In the genomic region with DNA sequence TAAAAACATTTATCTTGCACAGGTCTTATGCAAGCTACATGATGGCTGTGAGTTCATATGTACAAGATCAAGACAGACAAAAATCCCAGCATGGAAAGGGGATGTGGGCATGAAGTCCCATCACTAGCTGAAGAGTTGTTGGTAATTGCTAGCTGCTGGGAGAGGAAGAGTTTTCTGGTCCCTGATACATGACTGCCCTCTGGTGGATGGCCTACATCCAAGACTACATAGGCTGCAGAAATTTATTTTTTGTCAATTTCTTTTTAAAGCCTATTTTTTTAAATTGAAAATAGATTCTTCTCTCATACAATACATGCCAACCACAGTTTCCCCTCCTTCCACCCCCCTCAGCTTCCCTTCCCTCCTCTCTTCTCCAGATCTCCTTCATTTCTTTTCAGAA, we compare ENCODE assay signal across 9 mouse cellular contexts. TPM values are rescaled to one million over a fixed set of nuclear protein-coding genes. Genes with fewer than 3 reads are reported as not detected.
DNase-seq lines count a peak whose midpoint lies in the region; ATAC-seq and TF ChIP-seq lines count a peak whose summit lies in the region.
"Had no signal": no experiment of that assay in that cellular context is flagged by ENCODE, and none has a peak within 500 bp of the region (broad histone marks: within the 10 kb centered on the region; RNA-seq: fewer than 3 reads in every experiment).

No protein-coding gene starts in this region.

- H3K9me3 ChIP-seq in lung, postnatal 0 days (ENCODE audit: low read length) = no peaks in the 10 kb centered on the region

- no peak overlapping the region for H3K4me3 ChIP-seq in lung, postnatal 0 days (ENCODE audit: low read depth, low read length)
- no peak overlapping the region for H3K4me3 ChIP-seq in lung, adult 2 months (replicated peaks; ENCODE audit: extremely low read depth, low read depth, low read length)

- TF ChIP-seq CTCF in lung, postnatal 0 days (IDR thresholded peaks at IDR 0.05) = peak; percentile 55
- no peak for TF ChIP-seq CTCF in lung, adult 2 months (IDR thresholded peaks at IDR 0.05; ENCODE audit: insufficient read depth, low read length)

- no peak for ATAC-seq in lung, postnatal 0 days
- no peak for ATAC-seq in granulocyte monocyte progenitor cell, adult 5-6 weeks (replicated peaks; ENCODE audit: poor library complexity, severe bottlenecking)
- no peak for ATAC-seq in inflammation-experienced regulatory T-cells, adult 6 months

- H3K36me3 ChIP-seq in lung, postnatal 0 days (ENCODE audit: insufficient read depth, low read length) = no peaks in the 10 kb centered on the region

- peak; percentile 21 for DNase-seq in gastrocnemius, postnatal 10 days
- no peak for DNase-seq in gastrocnemius, postnatal 36 days
- peak; percentile 21 for DNase-seq in lung, postnatal 0 days (ENCODE audit: low spot score)
- DNase-seq in lung, adult 2 months = no peak
- peak; percentile 34 to 46 for DNase-seq in cerebellum, adult 18-20 months
- DNase-seq in left cerebral cortex, postnatal 25 days (ENCODE audit: low spot score in 2 of 2) = peak; percentile 28 to 39

- H3K27ac ChIP-seq in lung, postnatal 0 days (ENCODE audit: low read length) = no peak overlapping the region

- H3K9ac ChIP-seq in lung, postnatal 0 days (replicated peaks; ENCODE audit: low read depth) = no peak overlapping the region

- H3K27me3 ChIP-seq in lung, postnatal 0 days (replicated peaks; ENCODE audit: insufficient read depth, low read length) = no peaks in the 10 kb centered on the region

- H3K4me2 ChIP-seq in lung, postnatal 0 days (replicated peaks; ENCODE audit: low read depth, low read length) = no peak overlapping the region

- TF ChIP-seq POLR2A in lung, adult 2 months (IDR thresholded peaks at IDR 0.05; ENCODE audit: borderline replicate concordance, extremely low read depth, low read depth, low read length) = no peak

- H3K4me1 ChIP-seq in lung, postnatal 0 days (ENCODE audit: insufficient read depth, low read depth, low read length) = no peaks in the 10 kb centered on the region
- no peaks in the 10 kb centered on the region for H3K4me1 ChIP-seq in lung, adult 2 months (ENCODE audit: control insufficient read depth, insufficient read depth, low read length)

- intact Hi-C loops in gastrocnemius, postnatal 36 days (cut with DNase I) = loop anchor here (5.0 kb wide), 2 partner anchors 36 to 104 kb away; a partner anchor contains a TSS
- intact Hi-C loops in left cerebral cortex, postnatal 25 days (cut with DNase I) = loop anchor here (5.0 kb wide), 1 partner anchor 36 kb away; a partner anchor contains a TSS

- TF ChIP-seq EP300 in lung, postnatal 0 days (IDR thresholded peaks at IDR 0.05) = no peak

RNA-seq across cellular contexts. Expression of a gene that starts 19.2 kb away (rescaled TPM):
- 1 to 10 TPM; 4.4 to 6.3 TPM for total RNA-seq in gastrocnemius, postnatal 10 days (2021)
- total RNA-seq in gastrocnemius, postnatal 36 days (2021) = 1 to 10 TPM; 2.6 to 3.8 TPM
- polyA plus RNA-seq in lung, postnatal 0 days (2015; fragmentation: Nextera tagmentation; extraction: Ambion mirVana) = 6.7 and 8.4 TPM in 2 replicates
- polyA plus RNA-seq in lung, adult 2 months (2012; rRNA removed) = 0.89 and 2.4 TPM in 2 replicates
- 10 to 100 TPM; 29.2 to 32.7 TPM for total RNA-seq in left cerebral cortex, postnatal 25 days (2021)
- total RNA-seq in granulocyte monocyte progenitor cell, adult 5-6 weeks (2014; fragmentation: Nextera tagmentation) = 4.1 and 5.9 TPM in 2 replicates
- total RNA-seq in granulocyte monocyte progenitor cell, adult 5-6 weeks (2017) = 6.2 and 11.5 TPM in 2 replicates
- polyA plus RNA-seq in inflammation-experienced regulatory T-cells, adult 6 months (2017; shearing (Covaris generic)) = 10 to 100 TPM in 2 of 3 experiments, 1 to 10 TPM in 1; 9.6 to 19.9 (median 15.4) TPM

RNA-seq across cellular contexts. Expression of a gene that starts 19.2 kb away (rescaled TPM):
- total RNA-seq in gastrocnemius, postnatal 10 days (2021) = 10 to 100 TPM; 22.0 to 29.1 TPM
- 10 to 100 TPM; 13.7 to 16.2 TPM for total RNA-seq in gastrocnemius, postnatal 36 days (2021)
- 11.5 and 14.7 TPM in 2 replicates for polyA plus RNA-seq in lung, postnatal 0 days (2015; fragmentation: Nextera tagmentation; extraction: Ambion mirVana)
- polyA plus RNA-seq in lung, adult 2 months (2012; rRNA removed) = 13.3 TPM in 2 replicates
- total RNA-seq in left cerebral cortex, postnatal 25 days (2021) = 100 to 1,000 TPM; 334 to 352 TPM
- total RNA-seq in granulocyte monocyte progenitor cell, adult 5-6 weeks (2014; fragmentation: Nextera tagmentation) = 19.2 and 19.8 TPM in 2 replicates
- 18.7 and 30.1 TPM in 2 replicates for total RNA-seq in granulocyte monocyte progenitor cell, adult 5-6 weeks (2017)
- polyA plus RNA-seq in inflammation-experienced regulatory T-cells, adult 6 months (2017; shearing (Covaris generic)) = 10 to 100 TPM; 14.9 to 21.5 (median 20.9) TPM

RNA-seq across cellular contexts. Expression of a gene that starts 35.7 kb away (rescaled TPM):
- 10 to 100 TPM; 18.7 to 21.9 TPM for total RNA-seq in gastrocnemius, postnatal 10 days (2021)
- total RNA-seq in gastrocnemius, postnatal 36 days (2021) = 1 to 10 TPM; 2.3 to 5.3 TPM
- 17.0 and 20.7 TPM in 2 replicates for polyA plus RNA-seq in lung, postnatal 0 days (2015; fragmentation: Nextera tagmentation; extraction: Ambion mirVana)
- 2.6 TPM in 2 replicates for polyA plus RNA-seq in lung, adult 2 months (2012; rRNA removed)
- total RNA-seq in left cerebral cortex, postnatal 25 days (2021) = 10 to 100 TPM; 66.6 to 71.0 TPM
- total RNA-seq in granulocyte monocyte progenitor cell, adult 5-6 weeks (2014; fragmentation: Nextera tagmentation) = 18.9 and 28.2 TPM in 2 replicates
- 28.9 and 29.3 TPM in 2 replicates for total RNA-seq in granulocyte monocyte progenitor cell, adult 5-6 weeks (2017)
- 10 to 100 TPM in 2 of 3 experiments, 1 to 10 TPM in 1; 9.4 to 15.5 (median 12.9) TPM for polyA plus RNA-seq in inflammation-experienced regulatory T-cells, adult 6 months (2017; shearing (Covaris generic))

RNA-seq across cellular contexts. Expression of a gene that starts 36.6 kb away (rescaled TPM):
- total RNA-seq in gastrocnemius, postnatal 10 days (2021) = not detected
- not detected for total RNA-seq in gastrocnemius, postnatal 36 days (2021)
- not detected in 2 replicates for polyA plus RNA-seq in lung, postnatal 0 days (2015; fragmentation: Nextera tagmentation; extraction: Ambion mirVana)
- not detected in 2 replicates for polyA plus RNA-seq in lung, adult 2 months (2012; rRNA removed)
- total RNA-seq in left cerebral cortex, postnatal 25 days (2021) = not detected
- not detected in 2 replicates for total RNA-seq in granulocyte monocyte progenitor cell, adult 5-6 weeks (2014; fragmentation: Nextera tagmentation)
- total RNA-seq in granulocyte monocyte progenitor cell, adult 5-6 weeks (2017) = not detected in 2 replicates
- polyA plus RNA-seq in inflammation-experienced regulatory T-cells, adult 6 months (2017; shearing (Covaris generic)) = not detected
- polyA plus RNA-seq: liver, embryonic 16.5 days had no signal

Comparison
In these comparisons a context has a peak if more than half of its experiments do, and no peak if none do; other contexts are left out.
1. DNase-seq: peak in gastrocnemius, postnatal 10 days (single experiment), lung, postnatal 0 days (single experiment), cerebellum, adult 18-20 months (2 of 2) and left cerebral cortex, postnatal 25 days (2 of 2); none in gastrocnemius, postnatal 36 days (0 of 2) and lung, adult 2 months (single experiment).
2. RNA of a gene that starts 19.2 kb away (total RNA-seq): 334 to 352 TPM in left cerebral cortex, postnatal 25 days; 18.7 to 30.1 TPM in granulocyte monocyte progenitor cell, adult 5-6 weeks, 22.0 to 29.1 TPM in gastrocnemius, postnatal 10 days and 13.7 to 16.2 TPM in gastrocnemius, postnatal 36 days; every median in the first group is over 10 times any median in the second.